Mouse (Mus musculus) heart, adult 2 months (tissue): Measurements from ENCODE around the gene Fbxo47.

Source experiments
- CTCF ChIP-seq: fragments of 200-600 bp; IDR thresholded peaks from 2 replicates; pipeline ENCODE4 v1.8.1; 2022; ENCODE audit warnings: antibody characterized with exemption, mild to moderate bottlenecking, moderate library complexity
- EP300 ChIP-seq: fragments of 200-500 bp; IDR thresholded peaks from 2 replicates; pipeline ENCODE4 v1.6.1; 2011; ENCODE audit warnings: low read depth, low read length, control low read depth; ENCODE audit not compliant: insufficient read depth
- POLR2A ChIP-seq: fragments of 200-500 bp; IDR thresholded peaks from 2 replicates; pipeline ENCODE4 v1.6.1; 2011; ENCODE audit warnings: mild to moderate bottlenecking, low read depth, low read length, control low read depth; ENCODE audit not compliant: insufficient read depth

DNA sequence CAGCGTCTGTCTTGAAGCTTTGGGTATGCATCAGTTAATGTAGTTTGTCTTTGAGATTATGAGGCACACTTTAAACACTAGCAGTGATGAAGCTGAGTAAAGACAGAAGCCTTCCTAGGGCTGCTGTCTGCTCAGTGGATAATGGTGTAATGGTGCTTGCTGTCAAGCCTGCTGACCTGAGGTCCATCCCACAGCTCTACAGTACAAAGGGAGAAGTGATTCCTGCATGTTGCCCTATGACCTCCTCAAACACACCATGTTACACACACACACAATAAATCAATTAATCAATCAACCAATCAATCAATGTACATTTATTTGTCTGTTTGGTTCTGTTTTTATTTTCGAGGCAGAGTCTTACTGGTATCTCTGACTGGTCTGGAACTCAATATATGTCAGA is 21.8 kb downstream of the Fbxo47 start:
- TF ChIP-seq CTCF, result no peak
- TF ChIP-seq EP300, result no peak
- no peak for TF ChIP-seq POLR2A
